8 mouse cellular contexts compared by ENCODE assay signal in genomic region chr5:133666473-133666872, GRCm38 (mm10).
DNase-seq lines count a peak whose midpoint lies in the region; ATAC-seq lines count a peak whose summit lies in the region.

No protein-coding gene starts in this region.

- no peaks in the 10 kb centered on the region for H3K4me1 ChIP-seq in neural tube, embryonic 15.5 days

- ATAC-seq in frontal cortex, adult (ENCODE audit: low TSS enrichment): no peak
- ATAC-seq in neural tube, embryonic 15.5 days (ENCODE audit: low FRiP score): no peak
- ATAC-seq in common myeloid progenitor, adult 5-6 weeks (replicated peaks; ENCODE audit: low read depth, poor library complexity, severe bottlenecking): 0 out of 2 replicates have a peak, but pooled peaks have one; percentile 45
- no peak for ATAC-seq in erythroid progenitor cell, adult 5-6 weeks (replicated peaks; ENCODE audit: low FRiP score, poor library complexity, severe bottlenecking)

- DNase-seq in frontal cortex, postnatal 25 days (ENCODE audit: low spot score in 2 of 2): peak; percentile 33 to 35
- peak; percentile 35 for DNase-seq in neural tube, embryonic 10.5 days (ENCODE audit: extremely low spot score, low spot score)
- peak; percentile 22 to 72 for DNase-seq in layer of hippocampus, postnatal 25 days (ENCODE audit: extremely low spot score in 1 of 2, low spot score in 1 of 2)
- DNase-seq in retina, postnatal 1 day: peak; percentile 59

- H3K4me3 ChIP-seq in neural tube, embryonic 15.5 days (replicated peaks): no peak overlapping the region

- no peak overlapping the region for H3K9ac ChIP-seq in neural tube, embryonic 15.5 days (replicated peaks)

- no peaks in the 10 kb centered on the region for H3K27me3 ChIP-seq in neural tube, embryonic 15.5 days (replicated peaks)

- WGBS in neural tube, embryonic 15.5 days: 47% methylated on average over 6 of the region's 6 CpGs

- H3K36me3 ChIP-seq in neural tube, embryonic 15.5 days: no peaks in the 10 kb centered on the region

- no peaks in the 10 kb centered on the region for H3K9me3 ChIP-seq in neural tube, embryonic 15.5 days (replicated peaks)

- no peak overlapping the region for H3K27ac ChIP-seq in neural tube, embryonic 15.5 days (replicated peaks)

- no peak overlapping the region for H3K4me2 ChIP-seq in neural tube, embryonic 15.5 days
